Mouse (Mus musculus) E14TG2a.4 (cell line): ENCODE results near the gene Stmn1.

Source experiments
- CTCF ChIP-seq: conservative IDR thresholded peaks from 2 replicates; pipeline ENCODE4 v1.5.1; 2014; ENCODE audit warnings: low read length
- NANOG ChIP-seq: IDR thresholded peaks from 2 replicates; pipeline ENCODE4 v1.6.1; 2014; ENCODE audit warnings: borderline replicate concordance, low read length, mixed read lengths
- POU5F1 ChIP-seq: IDR thresholded peaks from 2 replicates; pipeline ENCODE4 v1.6.1; 2014; ENCODE audit warnings: low read length, borderline replicate concordance

- no peak for TF ChIP-seq CTCF
- TF ChIP-seq POU5F1, result no peak
- no peak for TF ChIP-seq NANOG
These were observed 37.6 kb upstream of the Stmn1 start for GRCm38 (mm10) chr4:134430381-134431004.
